Mouse (Mus musculus): ENCODE data around the gene Gm10160. TPM values are rescaled to one million over a fixed set of nuclear protein-coding genes. Genes with fewer than 3 reads are reported as not detected.

Gm10160 gene
- total and polyA plus RNA-seq, 3 experiments, result not detected

- TF ChIP-seq GATA1 (IDR thresholded peaks at IDR 0.05; ENCODE audit: borderline replicate concordance, low read length), result no peak
- TF ChIP-seq GATA2 (IDR thresholded peaks at IDR 0.05; ENCODE audit: borderline replicate concordance, low read depth, low read length), result no peak
- no peak for TF ChIP-seq CTCF (IDR thresholded peaks at IDR 0.05; ENCODE audit: low read depth, low read length)
- TF ChIP-seq POLR2AphosphoS5 (IDR thresholded peaks at IDR 0.05; ENCODE audit: insufficient replicate concordance, low read depth, low read length), result no peak
- TF ChIP-seq TAL1 (conservative IDR thresholded peaks at IDR 0.05; ENCODE audit: low read depth, low read length), result no peak
- Histone ChIP-seq H3K9me3 (replicated peaks) (no peaks in the 10 kb centered on the region), H3K36me3 (replicated peaks) (no peaks in the 10 kb centered on the region), H3K4me1 (ENCODE audit: insufficient read depth, low read depth, low read length) (no peaks in the 10 kb centered on the region), H3K4me3 (ENCODE audit: low read depth, low read length) (no peak overlapping the region), H3K27me3 (ENCODE audit: insufficient read depth, low read length) (0 out of 2 replicates have a peak, but pooled peaks cover 8% of the 10 kb centered on the region)
- no peak for DNase-seq (ENCODE audit: low spot score)
- no peak for ATAC-seq (ENCODE audit: extremely low read depth, insufficient number of reproducible peaks, low FRiP score, poor library complexity, severe bottlenecking)
These were observed 3.9 kb downstream of the Gm10160 start for GRCm38 (mm10) chr7:81851706-81852105.

GRCm38 (mm10) chr7:81850171-81850570 is 5.4 kb downstream of the Gm10160 start:
- no peak overlapping the region for H3K4me3 ChIP-seq (ENCODE audit: low read depth, low read length)
- H3K4me1 ChIP-seq (ENCODE audit: insufficient read depth, low read depth, low read length), result no peaks in the 10 kb centered on the region
- no peaks in the 10 kb centered on the region for H3K9me3 ChIP-seq (replicated peaks)
- no peak for TF ChIP-seq POLR2AphosphoS5 (IDR thresholded peaks at IDR 0.05; ENCODE audit: insufficient replicate concordance, low read depth, low read length)
- TF ChIP-seq TAL1 (conservative IDR thresholded peaks at IDR 0.05; ENCODE audit: low read depth, low read length), result no peak
- no peak for TF ChIP-seq GATA2 (IDR thresholded peaks at IDR 0.05; ENCODE audit: borderline replicate concordance, low read depth, low read length)
- no peak for TF ChIP-seq GATA1 (IDR thresholded peaks at IDR 0.05; ENCODE audit: borderline replicate concordance, low read length)
- DNase-seq (ENCODE audit: low spot score), result no peak
- no peaks in the 10 kb centered on the region for H3K36me3 ChIP-seq (replicated peaks)
- no peak for ATAC-seq (ENCODE audit: extremely low read depth, insufficient number of reproducible peaks, low FRiP score, poor library complexity, severe bottlenecking)
- H3K27me3 ChIP-seq (ENCODE audit: insufficient read depth, low read length), result peaks cover 8% of the 10 kb centered on the region; the same call in 1 of the 2 replicates

- no peaks in the 10 kb centered on the region for H3K36me3 ChIP-seq (replicated peaks)
- H3K27me3 ChIP-seq (ENCODE audit: insufficient read depth, low read length), result peaks cover 8% of the 10 kb centered on the region; the same call in 1 of the 2 replicates
- ATAC-seq (ENCODE audit: extremely low read depth, insufficient number of reproducible peaks, low FRiP score, poor library complexity, severe bottlenecking) (no peak), DNase-seq (ENCODE audit: low spot score) (no peak)
- TF ChIP-seq GATA2 (IDR thresholded peaks at IDR 0.05; ENCODE audit: borderline replicate concordance, low read depth, low read length), result no peak
- no peak for TF ChIP-seq POLR2AphosphoS5 (IDR thresholded peaks at IDR 0.05; ENCODE audit: insufficient replicate concordance, low read depth, low read length)
- TF ChIP-seq CTCF (IDR thresholded peaks at IDR 0.05; ENCODE audit: low read depth, low read length), result no peak
- TF ChIP-seq GATA1 (IDR thresholded peaks at IDR 0.05; ENCODE audit: borderline replicate concordance, low read length), result no peak
- TF ChIP-seq TAL1 (conservative IDR thresholded peaks at IDR 0.05; ENCODE audit: low read depth, low read length), result no peak
- H3K4me3 ChIP-seq (ENCODE audit: low read depth, low read length), result no peak overlapping the region
- H3K9me3 ChIP-seq (replicated peaks), result no peaks in the 10 kb centered on the region
- H3K4me1 ChIP-seq (ENCODE audit: insufficient read depth, low read depth, low read length), result no peaks in the 10 kb centered on the region
These were observed 6.0 kb downstream of the Gm10160 start for GRCm38 (mm10) chr7:81849633-81850032.

- no peaks in the 10 kb centered on the region for H3K4me1 ChIP-seq (ENCODE audit: insufficient read depth, low read depth, low read length)
- H3K9me3 ChIP-seq (replicated peaks), result no peaks in the 10 kb centered on the region
- peaks cover 8% of the 10 kb centered on the region; the same call in 1 of the 2 replicates for H3K27me3 ChIP-seq (ENCODE audit: insufficient read depth, low read length)
- no peaks in the 10 kb centered on the region for H3K36me3 ChIP-seq (replicated peaks)
- ATAC-seq (ENCODE audit: extremely low read depth, insufficient number of reproducible peaks, low FRiP score, poor library complexity, severe bottlenecking), result no peak
- no peak overlapping the region for H3K4me3 ChIP-seq (ENCODE audit: low read depth, low read length)
- TF ChIP-seq GATA2 (IDR thresholded peaks at IDR 0.05; ENCODE audit: borderline replicate concordance, low read depth, low read length), result no peak
- no peak for TF ChIP-seq GATA1 (IDR thresholded peaks at IDR 0.05; ENCODE audit: borderline replicate concordance, low read length)
- no peak for TF ChIP-seq CTCF (IDR thresholded peaks at IDR 0.05; ENCODE audit: low read depth, low read length)
- no peak for TF ChIP-seq POLR2AphosphoS5 (IDR thresholded peaks at IDR 0.05; ENCODE audit: insufficient replicate concordance, low read depth, low read length)
- TF ChIP-seq TAL1 (conservative IDR thresholded peaks at IDR 0.05; ENCODE audit: low read depth, low read length), result no peak
- DNase-seq (ENCODE audit: low spot score), result no peak
These were observed 6.4 kb downstream of the Gm10160 start for GRCm38 (mm10) chr7:81849214-81849613.

- Histone ChIP-seq H3K27me3 (ENCODE audit: insufficient read depth, low read length) (peaks cover 11% of the 10 kb centered on the region; the same call in 1 of the 2 replicates), H3K36me3 (replicated peaks) (no peaks in the 10 kb centered on the region), H3K4me3 (ENCODE audit: low read depth, low read length) (no peak overlapping the region), H3K4me1 (ENCODE audit: insufficient read depth, low read depth, low read length) (no peaks in the 10 kb centered on the region), H3K9me3 (replicated peaks) (no peaks in the 10 kb centered on the region)
- ATAC-seq (ENCODE audit: extremely low read depth, insufficient number of reproducible peaks, low FRiP score, poor library complexity, severe bottlenecking) (no peak), DNase-seq (ENCODE audit: low spot score) (no peak)
- no peak for TF ChIP-seq POLR2AphosphoS5 (IDR thresholded peaks at IDR 0.05; ENCODE audit: insufficient replicate concordance, low read depth, low read length)
- no peak for TF ChIP-seq TAL1 (conservative IDR thresholded peaks at IDR 0.05; ENCODE audit: low read depth, low read length)
- no peak for TF ChIP-seq GATA1 (IDR thresholded peaks at IDR 0.05; ENCODE audit: borderline replicate concordance, low read length)
- no peak for TF ChIP-seq CTCF (IDR thresholded peaks at IDR 0.05; ENCODE audit: low read depth, low read length)
- TF ChIP-seq GATA2 (IDR thresholded peaks at IDR 0.05; ENCODE audit: borderline replicate concordance, low read depth, low read length), result no peak
These were observed 7.8 kb downstream of the Gm10160 start for GRCm38 (mm10) chr7:81847777-81848176.

GRCm38 (mm10) chr7:81847010-81847409 is 8.6 kb downstream of the Gm10160 start:
- H3K9me3 ChIP-seq (replicated peaks), result no peaks in the 10 kb centered on the region
- no peaks in the 10 kb centered on the region for H3K4me1 ChIP-seq (ENCODE audit: insufficient read depth, low read depth, low read length)
- H3K27me3 ChIP-seq (ENCODE audit: insufficient read depth, low read length), result peaks cover 11% of the 10 kb centered on the region; the same call in 1 of the 2 replicates
- TF ChIP-seq GATA1 (IDR thresholded peaks at IDR 0.05; ENCODE audit: borderline replicate concordance, low read length) (no peak), GATA2 (IDR thresholded peaks at IDR 0.05; ENCODE audit: borderline replicate concordance, low read depth, low read length) (no peak), CTCF (IDR thresholded peaks at IDR 0.05; ENCODE audit: low read depth, low read length) (no peak), TAL1 (conservative IDR thresholded peaks at IDR 0.05; ENCODE audit: low read depth, low read length) (no peak), POLR2AphosphoS5 (IDR thresholded peaks at IDR 0.05; ENCODE audit: insufficient replicate concordance, low read depth, low read length) (no peak)
- no peak overlapping the region for H3K4me3 ChIP-seq (ENCODE audit: low read depth, low read length)
- ATAC-seq (ENCODE audit: extremely low read depth, insufficient number of reproducible peaks, low FRiP score, poor library complexity, severe bottlenecking) (no peak), DNase-seq (ENCODE audit: low spot score) (no peak)
- no peaks in the 10 kb centered on the region for H3K36me3 ChIP-seq (replicated peaks)

Measured in G1E (cell line).